Comparison of ENCODE assay signal across 8 mouse cellular contexts in genomic region chr12:54862606-54863535, GRCm38 (mm10). TPM values are rescaled to one million over a fixed set of nuclear protein-coding genes. Genes with fewer than 3 reads are reported as not detected.
DNase-seq lines count a peak whose midpoint lies in the region; ATAC-seq and TF ChIP-seq lines count a peak whose summit lies in the region.

Gene Cfl2 (minus strand): TSS chr12:54862877.

- 0 out of 2 replicates have a peak, but pooled peaks cover 5% of the 10 kb centered on the region for H3K36me3 ChIP-seq in hindbrain, postnatal 0 days (ENCODE audit: insufficient read depth, low read length)
- peaks cover 17% of the 10 kb centered on the region for H3K36me3 ChIP-seq in macrophage (ENCODE audit: inconsistent target)

- intact Hi-C loops in left cerebral cortex, adult 2 months (cut with DNase I) = loop anchor here (1.0 to 2.0 kb wide), 2 partner anchors 28 to 122 kb away; no protein-coding TSS in a partner anchor

- H3K9ac ChIP-seq in hindbrain, postnatal 0 days (replicated peaks; ENCODE audit: low read length) = peak within 1 kb of the TSS; percentile 97

- H3K9me3 ChIP-seq in hindbrain, postnatal 0 days (ENCODE audit: low read length) = no peaks in the 10 kb centered on the region

- H3K4me1 ChIP-seq in hindbrain, postnatal 0 days (ENCODE audit: insufficient read depth, low read length) = peaks cover 7% of the 10 kb centered on the region; the same call in 1 of the 2 replicates

- WGBS in hindbrain, postnatal 0 days = 1% methylated on average over 69 of the region's 82 CpGs
- 2% methylated on average over 68 of the region's 82 CpGs for WGBS in macrophage (ENCODE audit: missing documents)

- ATAC-seq in activated CD4-positive, CD25-positive, alpha-beta regulatory T cell, adult 4 months = peak; percentile 66
- ATAC-seq in common myeloid progenitor, adult 5-6 weeks (replicated peaks; ENCODE audit: low read depth, poor library complexity, severe bottlenecking) = peak; percentile 83
- ATAC-seq in hindbrain, postnatal 0 days = peak; percentile 96

- peaks cover 28% of the 10 kb centered on the region for H3K79me2 ChIP-seq in macrophage (ENCODE audit: inconsistent target)

- no peaks in the 10 kb centered on the region for H3K27me3 ChIP-seq in hindbrain, postnatal 0 days (ENCODE audit: insufficient read depth, low read length)

- DNase-seq in gastrocnemius, adult 8-10 months (ENCODE audit: low spot score in 2 of 2) = peak; percentile 66 to 78
- DNase-seq in hindbrain, postnatal 0 days (ENCODE audit: low spot score) = peak; percentile 90
- DNase-seq in left cerebral cortex, adult 2 months (ENCODE audit: extremely low spot score in 1 of 2, low spot score in 2 of 2) = peak; percentile 79 to 84
- peak; percentile 79 for DNase-seq in retina, postnatal 7 days (ENCODE audit: low read depth, low spot score)
- peak; percentile 59 to 62 for DNase-seq in urinary bladder, adult 18-20 months (ENCODE audit: low spot score in 2 of 2)

- peak; percentile 44 for TF ChIP-seq CTCF in hindbrain, postnatal 0 days (IDR thresholded peaks at IDR 0.05; ENCODE audit: low read depth)
- peak; percentile 21 for TF ChIP-seq CTCF in left cerebral cortex, adult 2 months (IDR thresholded peaks at IDR 0.05)

- peak within 1 kb of the TSS; percentile 73 for H3K4me2 ChIP-seq in hindbrain, postnatal 0 days (ENCODE audit: low read depth, low read length)

- peak within 1 kb of the TSS; percentile 99 for H3K27ac ChIP-seq in hindbrain, postnatal 0 days
- peak within 1 kb of the TSS; percentile 97 for H3K27ac ChIP-seq in left cerebral cortex, adult 2 months
- H3K27ac ChIP-seq in macrophage = peak within 1 kb of the TSS; percentile 71

- H3K4me3 ChIP-seq in hindbrain, postnatal 0 days (ENCODE audit: low read length) = peak within 1 kb of the TSS; percentile 80
- peak within 1 kb of the TSS; percentile 92 for H3K4me3 ChIP-seq in left cerebral cortex, adult 2 months
- peak within 1 kb of the TSS; percentile 91 for H3K4me3 ChIP-seq in macrophage (ENCODE audit: inconsistent target)

RNA-seq across cellular contexts. Expression of gene Cfl2, which starts in this region (rescaled TPM):
- 10 to 100 TPM; 26.5 to 30.6 TPM for polyA plus RNA-seq in activated CD4-positive, CD25-positive, alpha-beta regulatory T cell, adult 4 months (2017; shearing (Covaris generic))
- total RNA-seq in common myeloid progenitor, adult 5-6 weeks (2017) = 18.6 and 39.9 TPM in 2 replicates
- total RNA-seq in gastrocnemius, adult 8-10 months (2022) = 100 to 1,000 TPM; 479 to 530 (median 494) TPM
- total RNA-seq in hindbrain, postnatal 0 days (2014; rRNA removed) = 162 and 184 TPM in 2 replicates
- 255 and 262 TPM in 2 replicates for polyA plus RNA-seq in hindbrain, postnatal 0 days (2015; fragmentation: Nextera tagmentation; extraction: Ambion mirVana)
- total RNA-seq in left cerebral cortex, adult 2 months (2021) = 100 to 1,000 TPM; 102 to 115 TPM
- total RNA-seq in macrophage (2018; cell fraction: chromatin; rRNA removed) = 10 to 100 TPM in 25 of 26 experiments, 1 to 10 TPM in 1; 9.6 to 67.4 (median 33.6) TPM
- total RNA-seq in macrophage (2018; cell fraction: cytosol; rRNA removed) = 10 to 100 TPM; 16.2 to 23.6 (median 19.2) TPM
- 10 to 100 TPM in 25 of 26 experiments, 1 to 10 TPM in 1; 8.0 to 84.5 (median 39.9) TPM for total RNA-seq in macrophage (2018; cell fraction: nucleus; rRNA removed)
- 21.0 to 27.8 TPM (median 21.9 TPM) in 3 replicates for polyA plus RNA-seq in macrophage (2018)

Comparison
In these comparisons a context has a peak if more than half of its experiments do, and no peak if none do; other contexts are left out.
1. Peak in every context shown above with its lines: DNase-seq, ATAC-seq, H3K4me3 ChIP-seq and H3K27ac ChIP-seq.